Mouse (Mus musculus) thymus, adult 2 months (tissue): ENCODE measurements around the gene Camkk1. TPM values are rescaled to one million over a fixed set of nuclear protein-coding genes. Genes with fewer than 3 reads are reported as not detected.

ENCODE experiments used
- DNase-seq: peaks from one replicate; pipeline ENCODE4 v3.0.0; 2021
- H3K27ac ChIP-seq: fragments of 200-500 bp; 2 replicates; pipeline ENCODE4 v1.5.1; 2012; ENCODE audit warnings: low read length, control low read depth; ENCODE audit not compliant: control insufficient read depth, insufficient read depth
- H3K27me3 ChIP-seq: fragments of 200-500 bp; 2 replicates; pipeline ENCODE4 v1.6.1; 2012; ENCODE audit warnings: mild to moderate bottlenecking, low read length, moderate library complexity, mixed read lengths; ENCODE audit not compliant: control insufficient read depth, insufficient read depth
- H3K36me3 ChIP-seq: fragments of 200-500 bp; 2 replicates; pipeline ENCODE4 v1.6.1; 2012; ENCODE audit warnings: mild to moderate bottlenecking, low read length, moderate library complexity; ENCODE audit not compliant: control insufficient read depth, insufficient read depth
- H3K4me1 ChIP-seq: fragments of 200-500 bp; replicated peaks from 2 replicates; pipeline ENCODE4 v1.6.1; 2012; ENCODE audit warnings: low read length; ENCODE audit not compliant: control insufficient read depth, insufficient read depth
- H3K4me3 ChIP-seq: fragments of 200-500 bp; 2 replicates; pipeline ENCODE4 v1.5.1; 2012; ENCODE audit warnings: mild to moderate bottlenecking, low read length, control low read depth, moderate library complexity; ENCODE audit not compliant: control insufficient read depth, insufficient read depth
- CTCF ChIP-seq: fragments of 200-500 bp; IDR thresholded peaks from 2 replicates; pipeline ENCODE4 v1.5.1; 2012; ENCODE audit warnings: mild to moderate bottlenecking, control low read depth, low read length, moderate library complexity, borderline replicate concordance; ENCODE audit not compliant: control insufficient read depth, poor library complexity, insufficient read depth; ENCODE audit errors: extremely low read depth
- POLR2A ChIP-seq: fragments of 200-500 bp; IDR thresholded peaks from 2 replicates; pipeline ENCODE4 v1.6.1; 2012; ENCODE audit warnings: mild to moderate bottlenecking, low read length, control low read depth, moderate library complexity; ENCODE audit not compliant: control insufficient read depth, poor library complexity, insufficient read depth; ENCODE audit errors: extremely low read depth
- WGBS: fragments of 180-500 bp; shearing (Covaris S2); methylation state at CpG from one replicate; pipeline ENCODE4 v1.1.7; 2018; 5-methylcytosine and 5-hydroxymethylcytosine counted together
- polyA plus RNA-seq: library from polyadenylated mRNA; depleted of rRNA; stranded (reverse); fragments of >200 nt; gene quantifications from 2 replicates; pipeline ENCODE4 v1.2.3, GENCODE M21; 2012

Camkk1 gene
- polyA plus RNA-seq, 1 experiment: 40.0 TPM

- Histone ChIP-seq H3K4me3 (peak overlapping the region; percentile 9; the same call in 1 of the 2 replicates), H3K27me3 (no peaks in the 10 kb centered on the region), H3K27ac (no peak overlapping the region), H3K36me3 (peaks cover 21% of the 10 kb centered on the region), H3K4me1 (peaks cover 6% of the 10 kb centered on the region)
- peak; percentile 56 for DNase-seq
- 39% methylated on average over 20 of the region's 20 CpGs for WGBS
- TF ChIP-seq CTCF (no peak), POLR2A (no peak)
Measured at GRCm38 (mm10) chr11:73030821-73031498, 12.2 kb downstream of the Camkk1 start.

- 97% methylated on average over 5 of the region's 5 CpGs for WGBS
- no peaks in the 10 kb centered on the region for H3K27me3 ChIP-seq
- peaks cover 6% of the 10 kb centered on the region for H3K4me1 ChIP-seq
- peaks cover 21% of the 10 kb centered on the region for H3K36me3 ChIP-seq
- no peak for DNase-seq
- TF ChIP-seq CTCF (no peak), POLR2A (no peak)
- H3K4me3 ChIP-seq: no peak overlapping the region
- H3K27ac ChIP-seq: no peak overlapping the region
Measured at GRCm38 (mm10) chr11:73031536-73031935, 12.7 kb downstream of the Camkk1 start.

- WGBS: 93% methylated on average over 7 of the region's 7 CpGs
- Histone ChIP-seq H3K4me3 (no peak overlapping the region), H3K4me1 (peaks cover 4% of the 10 kb centered on the region), H3K36me3 (peaks cover 35% of the 10 kb centered on the region), H3K27me3 (no peaks in the 10 kb centered on the region), H3K27ac (no peak overlapping the region)
- TF ChIP-seq POLR2A (no peak), CTCF (no peak)
- DNase-seq: no peak
Measured at GRCm38 (mm10) chr11:73036077-73036476, 17.3 kb downstream of the Camkk1 start.

- Histone ChIP-seq H3K27ac (no peak overlapping the region), H3K4me1 (peaks cover 3% of the 10 kb centered on the region; the same call in 1 of the 2 replicates), H3K27me3 (no peaks in the 10 kb centered on the region), H3K36me3 (peaks cover 35% of the 10 kb centered on the region), H3K4me3 (no peak overlapping the region)
- DNase-seq: no peak
- 90% methylated on average over 6 of the region's 6 CpGs for WGBS
- TF ChIP-seq CTCF: no peak
- TF ChIP-seq POLR2A: no peak
Measured at GRCm38 (mm10) chr11:73036889-73037288, 18.1 kb downstream of the Camkk1 start.

- Histone ChIP-seq H3K4me3 (no peak overlapping the region), H3K36me3 (peaks cover 35% of the 10 kb centered on the region), H3K27me3 (no peaks in the 10 kb centered on the region), H3K27ac (no peak overlapping the region), H3K4me1 (peaks cover 3% of the 10 kb centered on the region; the same call in 1 of the 2 replicates)
- no peak for TF ChIP-seq CTCF
- no peak for TF ChIP-seq POLR2A
- 94% methylated on average over 3 of the region's 3 CpGs for WGBS
- DNase-seq: no peak
Measured at GRCm38 (mm10) chr11:73037691-73038090, 18.9 kb downstream of the Camkk1 start.

- DNase-seq: peak; percentile 76
- Histone ChIP-seq H3K27me3 (no peaks in the 10 kb centered on the region), H3K4me3 (no peak overlapping the region), H3K27ac (no peak overlapping the region), H3K4me1 (peaks cover 3% of the 10 kb centered on the region; the same call in 1 of the 2 replicates), H3K36me3 (peaks cover 28% of the 10 kb centered on the region)
- 68% methylated on average over 9 of the region's 9 CpGs for WGBS
- TF ChIP-seq CTCF (peak; percentile 64; the same call in 1 of the 2 replicates), POLR2A (no peak)
Measured at GRCm38 (mm10) chr11:73039102-73039799, 20.4 kb downstream of the Camkk1 start.

GRCm38 (mm10) chr11:73044229-73044755 lies 25.5 kb downstream of the Camkk1 start:
- Histone ChIP-seq H3K36me3 (peaks cover 5% of the 10 kb centered on the region; the same call in 1 of the 2 replicates), H3K27ac (no peak overlapping the region), H3K27me3 (no peaks in the 10 kb centered on the region), H3K4me3 (no peak overlapping the region), H3K4me1 (peaks cover 8% of the 10 kb centered on the region)
- DNase-seq: no peak
- no peak for TF ChIP-seq POLR2A
- TF ChIP-seq CTCF: no peak
- 92% methylated on average over 6 of the region's 6 CpGs for WGBS
